Mouse (Mus musculus) embryonic facial prominence, embryonic 13.5 days (tissue): ENCODE measurements around the gene Slc25a54. TPM values are rescaled to one million over a fixed set of nuclear protein-coding genes. Genes with fewer than 3 reads are reported as not detected.

Experiments used
- ATAC-seq: fragments of 200-750 bp; cut with Nextera tagmentation; 2 replicates; pipeline ENCODE4 v1.8.0; 2017; ENCODE audit warnings: low read depth; ENCODE audit not compliant: insufficient number of reproducible peaks, insufficient read depth, low FRiP score, low TSS enrichment
- H3K27ac ChIP-seq: fragments of 300-500 bp; sonication (generic); 2 replicates; pipeline ENCODE4 v1.5.1; 2015; ENCODE audit warnings: moderate library complexity, mild to moderate bottlenecking, inconsistent platforms
- H3K27me3 ChIP-seq: fragments of 300-500 bp; sonication (generic); 2 replicates; pipeline ENCODE4 v1.6.1; 2015; ENCODE audit warnings: mild to moderate bottlenecking, inconsistent platforms
- H3K36me3 ChIP-seq: fragments of 300-500 bp; sonication (generic); 2 replicates; pipeline ENCODE4 v1.6.1; 2015; ENCODE audit warnings: mild to moderate bottlenecking, inconsistent platforms
- H3K4me1 ChIP-seq: fragments of 300-500 bp; sonication (generic); 2 replicates; pipeline ENCODE4 v1.6.1; 2015; ENCODE audit warnings: inconsistent platforms
- H3K4me2 ChIP-seq: fragments of 300-500 bp; sonication (generic); 2 replicates; pipeline ENCODE4 v1.6.1; 2015; ENCODE audit warnings: moderate library complexity, mild to moderate bottlenecking, inconsistent platforms
- H3K4me3 ChIP-seq: fragments of 300-500 bp; sonication (generic); 2 replicates; pipeline ENCODE4 v1.5.1; 2015; ENCODE audit warnings: mild to moderate bottlenecking, inconsistent platforms
- H3K9ac ChIP-seq: fragments of 300-500 bp; sonication (generic); 2 replicates; pipeline ENCODE4 v1.6.1; 2015; ENCODE audit warnings: mild to moderate bottlenecking, inconsistent platforms
- H3K9me3 ChIP-seq: fragments of 300-500 bp; sonication (generic); 2 replicates; pipeline ENCODE4 v1.6.1; 2016; ENCODE audit warnings: inconsistent platforms
- WGBS: fragments of 180-500 bp; shearing (Covaris S2); methylation state at CpG from one replicate; pipeline ENCODE4 v1.1.7; 2015; ENCODE audit warnings: mixed read lengths; 5-methylcytosine and 5-hydroxymethylcytosine counted together
- polyA plus RNA-seq: library from polyadenylated mRNA; unstranded; fragments of >200 nt; fragmentation: Nextera tagmentation; extraction: Ambion mirVana; gene quantifications from 2 replicates; pipeline ENCODE4 v1.2.1, GENCODE M21; 2015

The Slc25a54 gene
- polyA plus RNA-seq, 1 experiment from 2014 or later: not detected

DNA sequence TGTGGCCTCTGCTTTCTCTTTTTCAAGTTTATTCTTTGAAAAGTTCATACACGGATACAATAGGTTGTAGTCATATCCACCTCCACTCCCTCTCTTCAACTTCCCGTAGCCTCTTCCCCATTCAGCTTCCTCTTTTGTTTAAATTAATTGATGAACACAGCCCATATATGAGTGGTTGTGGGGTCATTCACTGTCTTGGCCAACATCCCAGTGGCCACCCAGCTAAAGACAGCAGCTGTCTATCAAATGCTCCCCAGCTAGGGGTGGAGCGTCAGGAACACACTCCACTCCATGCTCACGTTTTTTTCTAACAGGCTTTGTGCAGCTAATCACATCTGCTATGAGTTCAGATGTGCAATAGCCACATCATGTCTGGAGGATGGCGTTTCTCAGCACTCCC, 49.5 kb downstream of the Slc25a54 start:
- H3K4me3 ChIP-seq: no peak overlapping the region
- ATAC-seq: no peak
- peaks cover 48% of the 10 kb centered on the region for H3K36me3 ChIP-seq
- no peak overlapping the region for H3K27ac ChIP-seq
- no peaks in the 10 kb centered on the region for H3K27me3 ChIP-seq
- H3K4me2 ChIP-seq: no peak overlapping the region
- 78% methylated on average over 5 of the region's 5 CpGs for WGBS
- no peaks in the 10 kb centered on the region for H3K9me3 ChIP-seq
- no peak overlapping the region for H3K9ac ChIP-seq
- peaks cover 8% of the 10 kb centered on the region for H3K4me1 ChIP-seq

DNA sequence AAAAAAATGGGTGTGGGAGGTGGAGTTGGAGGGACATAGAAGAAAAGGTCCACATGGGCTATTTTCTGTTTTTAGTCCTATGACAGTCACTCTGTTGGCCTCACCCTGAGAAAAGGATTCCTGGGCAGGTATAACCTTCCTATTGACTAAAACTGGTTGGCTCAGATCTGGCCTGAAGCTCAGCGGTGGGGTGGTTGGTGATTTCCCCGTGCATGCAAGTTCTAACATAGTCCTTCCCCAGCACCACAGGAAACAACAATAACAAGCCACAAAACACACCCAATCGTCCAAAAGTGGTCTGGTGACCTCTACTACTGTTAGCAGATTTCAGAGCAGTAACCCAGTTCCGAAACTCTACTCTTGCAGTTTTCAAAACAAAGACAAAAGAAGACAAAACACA, 52.7 kb downstream of the Slc25a54 start:
- Histone ChIP-seq H3K36me3 (peaks cover 48% of the 10 kb centered on the region), H3K9ac (no peak overlapping the region), H3K27me3 (no peaks in the 10 kb centered on the region), H3K4me2 (no peak overlapping the region), H3K27ac (no peak overlapping the region), H3K9me3 (no peaks in the 10 kb centered on the region), H3K4me3 (no peak overlapping the region), H3K4me1 (no peaks in the 10 kb centered on the region)
- no peak for ATAC-seq
- WGBS: 84% methylated on average over 4 of the region's 4 CpGs

DNA sequence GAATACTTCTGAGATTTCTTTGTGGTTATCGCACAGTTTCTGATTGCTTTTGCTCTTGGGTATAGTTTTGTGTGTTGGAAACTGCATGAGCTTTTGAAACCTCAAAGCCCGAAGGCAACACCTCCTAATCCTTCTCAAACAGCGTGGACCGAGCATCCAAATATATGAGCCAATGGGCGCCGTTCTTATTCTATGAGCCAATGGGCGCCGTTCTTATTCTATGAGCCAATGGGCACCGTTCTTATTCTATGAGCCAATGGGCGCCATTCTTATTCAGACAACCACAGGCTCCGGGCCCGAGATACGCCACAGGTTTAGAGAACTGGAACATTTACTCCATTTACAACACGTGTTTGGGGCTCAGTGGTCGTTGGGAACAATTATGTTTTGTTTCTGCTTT, 53.8 kb downstream of the Slc25a54 start:
- 95% methylated on average over 15 of the region's 15 CpGs for WGBS
- H3K4me2 ChIP-seq: no peak overlapping the region
- H3K27me3 ChIP-seq: no peaks in the 10 kb centered on the region
- no peaks in the 10 kb centered on the region for H3K9me3 ChIP-seq
- no peak for ATAC-seq
- no peak overlapping the region for H3K9ac ChIP-seq
- H3K27ac ChIP-seq: no peak overlapping the region
- no peak overlapping the region for H3K4me3 ChIP-seq
- no peaks in the 10 kb centered on the region for H3K4me1 ChIP-seq
- peaks cover 44% of the 10 kb centered on the region for H3K36me3 ChIP-seq

DNA sequence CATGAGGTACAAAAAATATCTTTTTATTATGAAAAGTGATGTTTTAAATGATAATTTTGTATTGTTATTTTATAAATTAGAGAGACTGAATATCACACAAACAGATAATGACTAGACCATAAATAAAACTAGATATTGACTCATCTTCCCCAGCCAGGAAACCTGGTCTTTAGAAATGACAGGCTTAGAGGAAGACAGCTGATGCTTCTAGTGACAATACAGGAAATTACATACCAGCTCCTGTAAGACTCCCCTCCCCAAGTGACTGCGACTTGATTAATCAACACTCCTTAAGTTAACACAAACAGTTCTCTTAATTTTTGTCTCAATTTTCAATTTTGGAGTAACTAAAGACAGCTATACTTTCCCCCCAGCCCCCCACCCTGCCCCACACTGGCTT, 55.1 kb downstream of the Slc25a54 start:
- H3K4me3 ChIP-seq: no peak overlapping the region
- H3K4me1 ChIP-seq: no peaks in the 10 kb centered on the region
- H3K4me2 ChIP-seq: no peak overlapping the region
- 96% methylated on average over 1 of the region's 1 CpGs for WGBS
- no peak overlapping the region for H3K27ac ChIP-seq
- peaks cover 39% of the 10 kb centered on the region for H3K36me3 ChIP-seq
- H3K9me3 ChIP-seq: no peaks in the 10 kb centered on the region
- no peak for ATAC-seq
- H3K27me3 ChIP-seq: no peaks in the 10 kb centered on the region
- H3K9ac ChIP-seq: no peak overlapping the region

DNA sequence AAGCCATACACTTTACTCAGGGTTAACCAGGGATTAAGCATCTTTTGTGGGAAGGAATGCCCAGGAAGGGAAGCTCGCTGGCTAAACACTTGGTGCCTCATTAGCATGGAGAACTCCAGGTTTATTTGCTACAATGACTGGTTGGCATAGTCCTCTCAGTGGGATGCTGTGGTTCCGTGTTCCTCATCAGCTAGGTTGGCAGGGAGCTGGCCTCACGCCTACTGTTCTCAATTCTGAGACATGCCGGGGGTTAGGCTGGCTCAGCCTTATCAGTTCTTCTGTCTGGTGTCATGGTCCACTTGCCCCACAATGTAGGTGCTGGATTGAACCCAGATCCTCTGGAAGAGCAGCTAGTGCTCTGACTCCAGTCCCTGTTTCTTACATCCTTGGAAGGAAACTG, 72.3 kb downstream of the Slc25a54 start:
- 76% methylated on average over 4 of the region's 4 CpGs for WGBS
- Histone ChIP-seq H3K27ac (no peak overlapping the region), H3K27me3 (no peaks in the 10 kb centered on the region), H3K4me2 (no peak overlapping the region), H3K9ac (no peak overlapping the region), H3K4me3 (no peak overlapping the region), H3K4me1 (peaks cover 8% of the 10 kb centered on the region), H3K9me3 (no peaks in the 10 kb centered on the region), H3K36me3 (peaks cover 16% of the 10 kb centered on the region; the same call in 1 of the 2 replicates)
- ATAC-seq: no peak

DNA sequence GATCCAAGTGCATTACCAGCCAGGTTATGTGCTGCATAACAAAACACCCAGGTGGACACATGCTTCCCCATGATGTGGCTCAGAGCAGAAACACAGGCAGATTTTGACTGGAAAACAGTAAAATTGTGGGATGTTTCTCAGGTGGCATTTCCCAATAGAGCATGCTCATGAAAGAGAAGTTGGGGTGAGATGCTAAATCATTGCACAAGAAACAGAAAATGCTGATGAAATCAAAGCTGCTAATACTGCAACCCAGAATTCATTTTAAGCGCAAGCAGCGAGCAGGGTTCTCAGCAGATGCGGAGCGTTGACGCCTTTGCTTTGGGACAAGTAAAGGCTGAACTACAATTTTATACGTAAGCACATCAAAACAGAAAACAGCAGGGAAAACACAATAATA, 73.1 kb downstream of the Slc25a54 start:
- no peak overlapping the region for H3K4me3 ChIP-seq
- H3K4me2 ChIP-seq: no peak overlapping the region
- H3K9me3 ChIP-seq: no peaks in the 10 kb centered on the region
- no peak for ATAC-seq
- H3K27me3 ChIP-seq: no peaks in the 10 kb centered on the region
- peaks cover 10% of the 10 kb centered on the region for H3K4me1 ChIP-seq
- H3K27ac ChIP-seq: no peak overlapping the region
- WGBS: 94% methylated on average over 6 of the region's 6 CpGs
- H3K9ac ChIP-seq: no peak overlapping the region
- H3K36me3 ChIP-seq: peaks cover 17% of the 10 kb centered on the region; the same call in 1 of the 2 replicates

DNA sequence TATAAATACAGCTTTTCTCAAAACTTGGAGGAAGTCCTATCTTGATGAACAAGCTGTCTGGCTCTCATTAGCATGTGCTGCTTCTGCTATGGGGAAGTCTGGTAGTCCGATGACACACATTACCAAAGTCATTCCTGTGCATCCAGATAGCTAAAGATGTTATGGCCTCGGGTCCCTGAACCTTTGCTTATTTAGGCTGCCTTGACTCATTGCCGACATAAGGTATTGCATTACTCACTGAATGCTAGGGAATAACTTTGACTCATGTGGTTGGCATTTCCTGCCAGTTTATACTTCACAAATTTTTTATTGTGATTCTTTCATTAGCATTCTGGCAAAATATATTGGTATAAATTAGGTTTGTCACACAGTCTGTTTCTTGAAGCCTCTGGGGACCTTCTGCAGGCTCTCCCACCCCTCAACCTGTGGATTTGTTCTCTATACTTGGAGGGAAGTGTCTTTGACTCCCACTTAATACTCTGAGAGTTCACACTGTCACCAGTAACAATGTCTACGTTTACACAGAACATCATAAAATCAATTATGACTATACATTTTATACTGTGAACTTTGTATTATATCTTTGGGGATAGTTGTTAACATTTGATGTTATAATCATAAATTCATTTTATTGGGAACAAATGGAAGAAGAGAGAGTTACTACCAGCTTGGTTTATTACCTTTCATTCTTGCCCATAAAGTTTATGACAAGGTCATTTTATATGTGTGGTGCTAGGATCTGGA, 75.8 kb downstream of the Slc25a54 start:
- no peaks in the 10 kb centered on the region for H3K9me3 ChIP-seq
- H3K27me3 ChIP-seq: no peaks in the 10 kb centered on the region
- H3K4me2 ChIP-seq: no peak overlapping the region
- ATAC-seq: no peak
- no peak overlapping the region for H3K27ac ChIP-seq
- H3K9ac ChIP-seq: no peak overlapping the region
- H3K36me3 ChIP-seq: peaks cover 29% of the 10 kb centered on the region
- peaks cover 10% of the 10 kb centered on the region for H3K4me1 ChIP-seq
- 56% methylated on average over 4 of the region's 4 CpGs for WGBS
- H3K4me3 ChIP-seq: no peak overlapping the region

DNA sequence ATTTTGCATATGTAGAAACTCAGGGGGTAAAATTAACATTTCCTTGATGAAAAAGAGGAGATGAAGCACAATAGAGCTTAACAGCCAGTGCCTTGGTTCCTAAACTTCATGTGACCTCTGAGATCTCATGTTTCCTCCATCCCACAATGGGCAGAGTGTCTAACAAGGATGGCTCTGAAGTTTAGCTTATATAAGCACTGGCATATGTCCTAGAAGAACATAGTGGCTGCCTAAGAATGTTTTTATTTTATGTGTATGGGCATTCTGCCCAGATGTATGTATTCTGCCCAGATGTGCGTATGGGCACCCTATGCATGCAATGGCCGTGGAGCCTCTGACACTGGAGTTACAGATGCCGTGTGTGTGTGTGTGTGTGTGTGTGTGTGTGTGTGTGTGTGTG, 77.2 kb downstream of the Slc25a54 start:
- Histone ChIP-seq H3K9ac (no peak overlapping the region), H3K36me3 (peaks cover 35% of the 10 kb centered on the region), H3K4me2 (no peak overlapping the region), H3K27ac (peak overlapping the region; percentile 60; the same call in 1 of the 2 replicates), H3K9me3 (no peaks in the 10 kb centered on the region), H3K4me1 (peaks cover 10% of the 10 kb centered on the region), H3K4me3 (no peak overlapping the region), H3K27me3 (no peaks in the 10 kb centered on the region)
- ATAC-seq: peak; percentile 56; the same call in 1 of the 2 replicates
- 39% methylated on average over 3 of the region's 3 CpGs for WGBS

DNA sequence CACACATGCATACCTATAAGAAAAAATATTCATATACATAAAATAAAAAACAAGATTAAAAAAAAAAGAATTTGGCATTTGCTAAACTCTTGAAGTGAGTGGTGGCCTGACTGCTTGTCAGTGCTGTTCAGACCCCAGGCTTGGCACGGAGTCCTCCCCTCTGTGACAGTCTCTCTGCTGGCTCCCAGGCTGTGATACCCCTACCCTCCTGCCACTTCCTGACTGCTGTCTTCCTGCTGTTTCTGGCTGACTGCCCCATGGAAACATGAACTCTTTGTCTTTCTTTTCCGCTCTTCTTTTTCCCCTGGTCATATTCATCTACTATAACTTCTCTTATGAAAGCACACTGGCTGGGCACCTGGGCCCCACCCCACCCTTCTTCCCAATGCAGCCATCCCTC, 83.8 kb downstream of the Slc25a54 start:
- H3K4me2 ChIP-seq: no peak overlapping the region
- no peak for ATAC-seq
- no peaks in the 10 kb centered on the region for H3K9me3 ChIP-seq
- H3K27me3 ChIP-seq: no peaks in the 10 kb centered on the region
- peaks cover 68% of the 10 kb centered on the region for H3K36me3 ChIP-seq
- no peak overlapping the region for H3K9ac ChIP-seq
- WGBS: 94% methylated on average over 2 of the region's 2 CpGs
- no peaks in the 10 kb centered on the region for H3K4me1 ChIP-seq
- H3K4me3 ChIP-seq: no peak overlapping the region
- H3K27ac ChIP-seq: no peak overlapping the region

DNA sequence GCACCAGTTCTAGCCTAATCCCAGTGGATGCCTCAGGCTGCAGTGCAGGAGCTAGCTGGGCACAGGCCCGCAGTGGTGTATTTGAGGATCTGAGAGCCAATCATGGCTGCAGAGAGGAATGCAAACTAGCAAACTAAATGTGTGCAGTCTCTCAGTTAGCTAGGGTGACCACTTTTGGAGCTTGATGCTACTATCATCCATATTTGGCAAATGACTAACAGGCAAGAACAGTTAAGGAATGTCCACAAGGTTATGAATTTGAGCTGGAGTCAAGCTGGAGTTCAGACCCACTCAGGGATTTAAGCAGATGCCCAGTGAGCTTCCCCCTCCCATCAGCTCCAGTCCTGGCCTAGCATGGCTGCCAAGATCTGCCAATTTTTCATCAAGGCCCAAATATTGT, 84.4 kb downstream of the Slc25a54 start:
- H3K4me1 ChIP-seq: no peaks in the 10 kb centered on the region
- H3K9ac ChIP-seq: no peak overlapping the region
- H3K4me2 ChIP-seq: no peak overlapping the region
- WGBS: 73% methylated on average over 1 of the region's 1 CpGs
- no peak overlapping the region for H3K27ac ChIP-seq
- no peaks in the 10 kb centered on the region for H3K27me3 ChIP-seq
- no peak for ATAC-seq
- H3K9me3 ChIP-seq: no peaks in the 10 kb centered on the region
- H3K36me3 ChIP-seq: peaks cover 62% of the 10 kb centered on the region
- H3K4me3 ChIP-seq: no peak overlapping the region

DNA sequence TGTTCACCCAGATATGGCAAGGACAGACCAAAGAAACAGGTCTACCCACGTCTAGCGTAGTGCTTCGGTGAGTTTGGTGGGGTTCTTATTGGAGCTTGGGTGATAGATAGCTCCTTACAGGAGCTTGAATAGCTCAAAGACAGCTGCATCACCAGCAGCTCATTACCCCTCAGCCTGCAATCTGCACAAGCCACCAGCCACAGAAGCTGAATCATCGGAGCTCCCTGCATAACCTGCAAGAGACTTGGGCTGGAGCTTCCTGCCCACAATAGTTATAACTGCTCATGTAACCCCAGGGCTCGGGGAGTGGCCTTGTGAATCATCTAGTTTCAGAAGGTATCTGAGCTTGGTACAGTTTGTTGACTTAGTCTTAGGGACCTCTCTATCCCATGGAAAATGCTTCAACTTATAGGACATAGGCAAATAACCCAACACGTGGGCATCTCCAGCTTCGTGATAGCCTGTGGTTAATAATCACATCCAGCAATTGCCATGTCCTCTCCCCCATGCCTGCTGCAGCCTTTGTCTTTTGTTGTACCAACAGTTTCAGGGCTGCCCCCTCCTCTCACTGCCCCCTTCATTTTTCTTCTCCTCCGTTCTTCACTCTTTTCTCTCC, 85.1 kb downstream of the Slc25a54 start:
- Histone ChIP-seq H3K4me1 (no peaks in the 10 kb centered on the region), H3K9ac (no peak overlapping the region), H3K4me2 (no peak overlapping the region), H3K4me3 (no peak overlapping the region), H3K9me3 (no peaks in the 10 kb centered on the region), H3K36me3 (peaks cover 57% of the 10 kb centered on the region), H3K27me3 (no peaks in the 10 kb centered on the region), H3K27ac (no peak overlapping the region)
- WGBS: 92% methylated on average over 8 of the region's 8 CpGs
- no peak for ATAC-seq
